Mouse (Mus musculus): ENCODE data around the gene Ctbp2.

Ctbp2 gene

GRCm38 (mm10) chr7:132994120-132994519 is 130.0 kb downstream of the Ctbp2 start:
- TF ChIP-seq GATA4 (IDR thresholded peaks at IDR 0.05; ENCODE audit: insufficient replicate concordance, low read length), result no peak

GRCm38 (mm10) chr7:132992967-132993615 is 131.1 kb downstream of the Ctbp2 start:
- no peak for TF ChIP-seq GATA4 (IDR thresholded peaks at IDR 0.05; ENCODE audit: insufficient replicate concordance, low read length)

- no peak for TF ChIP-seq GATA4 (IDR thresholded peaks at IDR 0.05; ENCODE audit: insufficient replicate concordance, low read length)
Measured at GRCm38 (mm10) chr7:132991240-132991900, 132.8 kb downstream of the Ctbp2 start.

- no peak for TF ChIP-seq GATA4 (IDR thresholded peaks at IDR 0.05; ENCODE audit: insufficient replicate concordance, low read length)
Measured at GRCm38 (mm10) chr7:132989839-132990238, 134.3 kb downstream of the Ctbp2 start.

- TF ChIP-seq GATA4 (IDR thresholded peaks at IDR 0.05; ENCODE audit: insufficient replicate concordance, low read length), result no peak
Measured at GRCm38 (mm10) chr7:132982639-132983038, 141.5 kb downstream of the Ctbp2 start.

- no peak for TF ChIP-seq GATA4 (IDR thresholded peaks at IDR 0.05; ENCODE audit: insufficient replicate concordance, low read length)
Measured at GRCm38 (mm10) chr7:132977981-132978380, 146.2 kb downstream of the Ctbp2 start.

GRCm38 (mm10) chr7:132976079-132976478 is 148.1 kb downstream of the Ctbp2 start:
- no peak for TF ChIP-seq GATA4 (IDR thresholded peaks at IDR 0.05; ENCODE audit: insufficient replicate concordance, low read length)

GRCm38 (mm10) chr7:132972079-132972478 is 152.1 kb downstream of the Ctbp2 start:
- TF ChIP-seq GATA4 (IDR thresholded peaks at IDR 0.05; ENCODE audit: insufficient replicate concordance, low read length), result no peak

- no peak for TF ChIP-seq GATA4 (IDR thresholded peaks at IDR 0.05; ENCODE audit: insufficient replicate concordance, low read length)
Measured at GRCm38 (mm10) chr7:132965707-132966106, 158.4 kb downstream of the Ctbp2 start.

- TF ChIP-seq GATA4 (IDR thresholded peaks at IDR 0.05; ENCODE audit: insufficient replicate concordance, low read length), result no peak
Measured at GRCm38 (mm10) chr7:132964395-132964794, 159.8 kb downstream of the Ctbp2 start.

GRCm38 (mm10) chr7:132950613-132951012 is 173.5 kb downstream of the Ctbp2 start:
- TF ChIP-seq GATA4 (IDR thresholded peaks at IDR 0.05; ENCODE audit: insufficient replicate concordance, low read length), result no peak

GRCm38 (mm10) chr7:132949968-132950367 is 174.2 kb downstream of the Ctbp2 start:
- no peak for TF ChIP-seq GATA4 (IDR thresholded peaks at IDR 0.05; ENCODE audit: insufficient replicate concordance, low read length)

GRCm38 (mm10) chr7:132940569-132940968 is 183.6 kb downstream of the Ctbp2 start:
- TF ChIP-seq GATA4 (IDR thresholded peaks at IDR 0.05; ENCODE audit: insufficient replicate concordance, low read length), result no peak

- TF ChIP-seq GATA4 (IDR thresholded peaks at IDR 0.05; ENCODE audit: insufficient replicate concordance, low read length), result no peak
Measured at GRCm38 (mm10) chr7:132939118-132939517, 185.0 kb downstream of the Ctbp2 start.

Measured in liver, adult (tissue).